Comparison of ENCODE assay signal across 27 mouse cellular contexts in genomic region chr1:51677802-51678201, GRCm38 (mm10).
A peak's percentile ranks its signal among the peaks of the same experiment; 100 is the strongest.
DNase-seq lines count a peak whose midpoint lies in the region; ATAC-seq and TF ChIP-seq lines count a peak whose summit lies in the region.
"Had no signal": no experiment of that assay in that cellular context is flagged by ENCODE, and none has a peak within 500 bp of the region (broad histone marks: within the 10 kb centered on the region; RNA-seq: fewer than 3 reads in every experiment).

No protein-coding gene starts in this region.

- H3K27me3 ChIP-seq in kidney, adult 2 months (replicated peaks; ENCODE audit: control insufficient read depth, insufficient read depth, low read length), result no peaks in the 10 kb centered on the region
- no peaks in the 10 kb centered on the region for H3K27me3 ChIP-seq in kidney, embryonic 16.5 days (ENCODE audit: insufficient read depth, low read length)
- no peaks in the 10 kb centered on the region for H3K27me3 ChIP-seq in myocyte (ENCODE audit: control insufficient read depth, insufficient read depth, insufficient read length)
- H3K27me3 ChIP-seq: CH12.LX; embryonic facial prominence, embryonic 12.5 days; forebrain, embryonic 12.5 days; liver, embryonic 13.5 days; lung, embryonic 15.5 days; megakaryocyte, embryonic 14.5 days; midbrain, embryonic 13.5 days; neural tube, embryonic 13.5 days had no signal

- H3K79me2 ChIP-seq in myocyte (ENCODE audit: control insufficient read depth, insufficient read depth), result no peaks in the 10 kb centered on the region

- no peak overlapping the region for H3K9ac ChIP-seq in kidney, embryonic 16.5 days (replicated peaks; ENCODE audit: low read length)
- H3K9ac ChIP-seq: embryonic facial prominence, embryonic 12.5 days; forebrain, embryonic 12.5 days; hindbrain, embryonic 14.5 days; liver, embryonic 13.5 days; lung, embryonic 15.5 days; midbrain, embryonic 13.5 days; neural tube, embryonic 13.5 days had no signal

- no peak for TF ChIP-seq POLR2A in kidney, adult 2 months (IDR thresholded peaks at IDR 0.05; ENCODE audit: low read depth, low read length)
- no peak for TF ChIP-seq POLR2A in myocyte (IDR thresholded peaks at IDR 0.05; ENCODE audit: insufficient read length, low read depth)

- no peak for TF ChIP-seq CTCF in kidney, adult 2 months (conservative IDR thresholded peaks at IDR 0.05; ENCODE audit: insufficient read depth, insufficient read length, low read depth, low read length)

- DNase-seq in kidney, adult 2 months, result peak; percentile 22
- DNase-seq in kidney, postnatal 25 days, result no peak
- DNase-seq in kidney, postnatal 14 days, result peak; percentile 52
- no peak for DNase-seq in spleen, adult 18-20 months
- no peak for DNase-seq in adrenal gland, postnatal 36 days
- DNase-seq: B cell, adult 2 months; cerebellum, adult 18-20 months; cerebellum, postnatal 14 days; gastrocnemius, postnatal 25 days; heart, adult 2 months; liver, embryonic 13.5 days; retina, postnatal 1 day; right cerebral cortex, postnatal 25 days had no signal

- no peaks in the 10 kb centered on the region for H3K36me3 ChIP-seq in kidney, adult 2 months (ENCODE audit: control insufficient read depth, insufficient read depth, low read length)
- H3K36me3 ChIP-seq in kidney, embryonic 16.5 days (ENCODE audit: insufficient read depth, low read length), result no peaks in the 10 kb centered on the region
- no peaks in the 10 kb centered on the region for H3K36me3 ChIP-seq in myocyte (ENCODE audit: control insufficient read depth, insufficient read depth)
- H3K36me3 ChIP-seq: embryonic facial prominence, embryonic 12.5 days; forebrain, embryonic 12.5 days; G1E; liver, embryonic 13.5 days; lung, embryonic 15.5 days; midbrain, embryonic 13.5 days; neural tube, embryonic 13.5 days had no signal

- H3K4me1 ChIP-seq in kidney, adult 2 months (ENCODE audit: control insufficient read depth, insufficient read depth, low read length), result peaks cover 2% of the 10 kb centered on the region; the same call in 1 of the 2 replicates
- H3K4me1 ChIP-seq in kidney, embryonic 16.5 days (ENCODE audit: insufficient read depth, low read length), result no peaks in the 10 kb centered on the region
- H3K4me1 ChIP-seq: forebrain, embryonic 12.5 days; liver, embryonic 13.5 days; lung, embryonic 15.5 days; megakaryocyte, embryonic 14.5 days; neural tube, embryonic 13.5 days had no signal

- 61% methylated on average over 5 of the region's 5 CpGs for WGBS in kidney, adult 2 months
- WGBS in kidney, embryonic 16.5 days, result 60% methylated on average over 5 of the region's 5 CpGs

- H3K4me2 ChIP-seq in kidney, embryonic 16.5 days (replicated peaks; ENCODE audit: low read depth, low read length), result no peak overlapping the region
- H3K4me2 ChIP-seq in myocyte (ENCODE audit: low read depth), result peak overlapping the region; percentile 12
- H3K4me2 ChIP-seq: embryonic facial prominence, embryonic 12.5 days; forebrain, embryonic 12.5 days; hindbrain, embryonic 14.5 days; liver, embryonic 13.5 days; lung, embryonic 15.5 days; midbrain, embryonic 13.5 days; neural tube, embryonic 13.5 days had no signal

- ATAC-seq in kidney, embryonic 16.5 days (ENCODE audit: low FRiP score, low TSS enrichment), result no peak
- ATAC-seq: inflammation-experienced regulatory T-cells, adult 6 months; midbrain, embryonic 13.5 days; Patski had no signal

- no peaks in the 10 kb centered on the region for H3K9me3 ChIP-seq in kidney, embryonic 16.5 days (ENCODE audit: low read length)
- H3K9me3 ChIP-seq: embryonic facial prominence, embryonic 12.5 days; forebrain, embryonic 12.5 days; G1E; liver, embryonic 13.5 days; lung, embryonic 15.5 days; midbrain, embryonic 13.5 days; neural tube, embryonic 13.5 days had no signal

- no peak overlapping the region for H3K4me3 ChIP-seq in kidney, adult 2 months (ENCODE audit: insufficient read depth, low read depth, low read length)
- H3K4me3 ChIP-seq in kidney, embryonic 16.5 days (ENCODE audit: low read length), result no peak overlapping the region
- no peak overlapping the region for H3K4me3 ChIP-seq in myocyte
- H3K4me3 ChIP-seq: embryonic facial prominence, embryonic 12.5 days; erythroblast, embryonic 14.5 days; forebrain, embryonic 12.5 days; heart, adult 2 months; liver, embryonic 13.5 days; lung, embryonic 15.5 days; megakaryocyte, embryonic 14.5 days; midbrain, embryonic 13.5 days; neural tube, embryonic 13.5 days had no signal

- 0 out of 2 replicates have a peak overlapping the region, but pooled peaks have one; percentile 45 for H3K27ac ChIP-seq in kidney, adult 2 months (ENCODE audit: insufficient read depth, low read depth, low read length)
- H3K27ac ChIP-seq in kidney, embryonic 16.5 days (ENCODE audit: low read length), result 0 out of 2 replicates have a peak overlapping the region, but pooled peaks have one; percentile 3
- H3K27ac ChIP-seq: embryonic facial prominence, embryonic 12.5 days; forebrain, embryonic 12.5 days; heart, adult 2 months; hindbrain, embryonic 14.5 days; liver, embryonic 13.5 days; lung, embryonic 15.5 days; midbrain, embryonic 13.5 days; neural tube, embryonic 13.5 days had no signal

- H3ac ChIP-seq in myocyte (ENCODE audit: control insufficient read depth, insufficient read length), result no peak overlapping the region

TF ChIP-seq in myocyte, 11 proteins besides CTCF, POLR2A, EP300 and RAD21:
- no peak for TF ChIP-seq MAX (IDR thresholded peaks at IDR 0.05; ENCODE audit: low read depth)
- peak in 1 of 3 experiments; percentile 15 for TF ChIP-seq MYOD1 (IDR thresholded peaks at IDR 0.05; ENCODE audit: control insufficient read depth in 1 of 3, insufficient read length in 2 of 3, low read depth in 2 of 3)

Comparison
In these comparisons a context has a peak if more than half of its experiments do, and no peak if none do; other contexts are left out.
1. DNase-seq: peak in kidney, adult 2 months (single experiment) and kidney, postnatal 14 days (single experiment); none in kidney, postnatal 25 days (0 of 2), spleen, adult 18-20 months (0 of 2) and adrenal gland, postnatal 36 days (0 of 2).